Mouse (Mus musculus) lung, postnatal 0 days (tissue): ENCODE measurements at regions not wholly inside any gene's neighbourhood (a gene's known extent, or its start where the extent isn't known, plus 50 kb on each side); places are given as distances from the start of the nearest gene placed in this dataset.

ENCODE experiments used
- CTCF ChIP-seq: IDR thresholded peaks from 2 replicates; pipeline ENCODE4 v1.5.1; 2016; ENCODE audit warnings: antibody characterized with exemption, mild to moderate bottlenecking
- EP300 ChIP-seq: IDR thresholded peaks from 2 replicates; pipeline ENCODE4 v1.6.1; 2016; ENCODE audit warnings: antibody characterized with exemption, mild to moderate bottlenecking, control low read depth

- TF ChIP-seq CTCF: no peak
- no peak for TF ChIP-seq EP300
Measured at GRCm38 (mm10) chr12:96476344-96476743, 784.3 kb downstream of the Flrt2 start.
